Mouse (Mus musculus) right cerebral cortex, postnatal 25 days (tissue): ENCODE results near the gene Sgcb.

Experiments
- DNase-seq: peaks from one replicate; pipeline ENCODE4 v3.0.0; 2022

Gene Sgcb

DNA sequence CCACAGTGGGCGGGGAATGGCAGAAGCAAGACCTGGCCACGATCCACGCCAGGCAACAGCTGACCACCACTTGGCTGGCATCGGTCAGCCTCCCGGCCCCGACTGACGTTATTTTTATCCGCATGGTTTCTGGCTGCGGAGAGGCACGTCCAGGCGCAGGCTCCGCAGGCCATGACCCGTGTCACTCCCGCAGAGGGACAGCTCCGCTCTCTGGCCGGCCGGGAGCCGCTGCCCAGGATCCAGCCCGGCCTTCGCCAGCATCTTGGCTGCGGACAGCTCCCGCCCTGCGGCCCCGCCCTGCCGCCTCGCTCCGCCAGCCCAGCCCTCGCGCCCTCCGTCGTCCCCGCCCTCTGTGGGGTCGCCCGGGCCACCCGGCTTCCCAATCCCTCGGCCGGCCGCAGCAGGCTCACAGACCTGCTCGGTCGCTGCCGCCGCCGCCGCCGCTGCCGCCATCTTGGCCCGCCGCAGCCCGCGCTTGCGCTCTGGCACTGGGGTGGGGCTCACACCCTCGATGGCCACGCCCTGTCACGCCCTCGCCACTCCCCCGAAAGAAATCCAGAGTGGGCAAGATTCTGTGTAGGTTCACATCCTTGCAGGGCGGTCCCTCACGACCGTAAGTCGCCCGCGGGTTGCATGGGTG lies at the start of gene Sgcb:
Sgcb (minus strand) TSS at position 530 of the 640 bp plus-strand sequence.
- DNase-seq, result peak; percentile 90

DNA sequence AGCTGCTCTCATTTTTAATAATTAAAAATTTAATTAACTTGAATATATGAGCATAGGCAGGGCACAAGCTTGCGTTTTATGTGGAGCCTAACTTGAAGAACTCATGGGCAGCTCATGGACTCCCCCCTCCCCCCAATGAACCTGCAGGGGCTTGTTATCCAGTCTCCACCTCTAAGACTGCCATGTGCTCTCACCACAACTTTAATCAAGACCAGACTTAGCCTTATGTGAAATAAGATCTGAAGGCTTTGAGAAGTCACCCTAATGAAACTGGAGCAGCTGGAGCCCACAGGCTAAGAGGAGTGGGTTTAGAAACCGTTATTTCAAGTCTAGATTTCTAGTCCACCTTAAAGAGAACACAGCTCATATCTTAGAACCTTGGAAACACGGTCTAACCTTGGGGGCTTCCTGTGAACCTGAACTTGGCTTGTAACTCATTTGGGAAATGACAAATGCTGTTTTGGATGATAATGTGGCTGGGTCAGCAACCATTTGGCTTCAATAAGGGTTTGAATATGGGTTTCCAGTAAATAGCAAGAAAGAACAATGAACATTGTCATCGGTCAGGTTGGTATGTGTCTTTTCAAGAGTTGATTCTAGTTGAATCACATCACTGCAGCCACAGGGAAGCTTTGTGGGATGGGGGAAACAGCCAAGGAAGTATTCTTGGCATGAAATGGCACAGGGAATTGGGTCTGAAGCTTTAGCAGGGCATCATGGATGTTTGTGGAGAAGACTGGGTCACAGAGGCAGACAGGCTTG lies 46.8 kb upstream of the Sgcb start:
- no peak for DNase-seq

DNA sequence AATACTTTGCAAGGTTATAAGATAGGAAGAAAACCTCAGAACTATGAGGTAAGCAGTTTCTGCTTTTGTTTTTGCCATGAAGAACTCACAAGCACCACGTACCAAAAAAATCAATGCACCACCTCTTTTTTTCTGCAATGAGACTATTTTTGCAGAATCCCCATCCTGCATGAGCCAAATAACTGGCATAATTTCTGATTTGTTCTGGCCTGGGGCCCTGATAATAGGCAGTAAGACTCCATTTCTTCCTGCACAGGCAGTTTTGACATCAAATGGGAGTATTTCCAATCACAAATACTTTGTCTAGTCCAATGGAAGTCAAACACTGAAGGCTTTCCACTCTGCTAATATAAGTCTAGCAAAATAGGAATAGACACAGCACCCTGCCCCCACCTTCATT lies 46.2 kb upstream of the Sgcb start:
- DNase-seq, result no peak

DNA sequence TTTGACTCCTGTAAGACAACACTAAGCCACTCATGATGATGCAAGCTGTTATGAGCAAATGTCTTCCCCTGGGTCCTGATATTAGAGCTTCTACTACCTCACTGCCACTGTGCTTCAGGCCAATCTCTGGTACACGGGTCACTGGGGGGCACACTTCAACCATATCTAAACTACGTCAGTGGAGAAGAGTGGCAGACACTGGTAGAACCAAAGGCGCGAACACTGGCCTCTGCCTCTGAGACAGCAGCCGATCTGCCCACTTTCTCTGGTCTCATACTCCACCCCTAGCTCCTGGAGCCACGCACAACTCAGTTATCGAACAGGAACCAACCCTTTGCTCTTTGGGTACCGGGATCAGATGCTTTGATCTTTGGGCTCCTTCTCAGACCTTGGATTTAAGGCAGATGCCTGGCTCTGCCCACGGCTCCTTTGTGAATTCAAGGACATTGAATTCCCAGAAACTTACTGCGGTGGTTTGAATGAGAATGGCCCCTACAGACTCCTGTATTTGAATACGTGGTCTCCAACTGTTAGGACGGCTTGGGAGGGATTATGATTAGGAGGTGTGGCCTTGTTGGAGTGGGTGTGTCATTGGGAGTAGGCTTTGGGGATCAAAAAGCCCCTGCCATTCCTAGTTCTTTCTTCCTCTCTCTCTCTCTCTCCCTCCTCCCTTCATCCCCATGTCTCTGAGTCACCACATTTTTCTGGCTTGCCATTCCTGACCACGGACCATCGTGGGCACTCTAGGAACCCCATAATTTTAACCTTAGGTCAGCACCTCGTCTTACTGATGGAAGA lies 44.3 kb upstream of the Sgcb start:
- no peak for DNase-seq

DNA sequence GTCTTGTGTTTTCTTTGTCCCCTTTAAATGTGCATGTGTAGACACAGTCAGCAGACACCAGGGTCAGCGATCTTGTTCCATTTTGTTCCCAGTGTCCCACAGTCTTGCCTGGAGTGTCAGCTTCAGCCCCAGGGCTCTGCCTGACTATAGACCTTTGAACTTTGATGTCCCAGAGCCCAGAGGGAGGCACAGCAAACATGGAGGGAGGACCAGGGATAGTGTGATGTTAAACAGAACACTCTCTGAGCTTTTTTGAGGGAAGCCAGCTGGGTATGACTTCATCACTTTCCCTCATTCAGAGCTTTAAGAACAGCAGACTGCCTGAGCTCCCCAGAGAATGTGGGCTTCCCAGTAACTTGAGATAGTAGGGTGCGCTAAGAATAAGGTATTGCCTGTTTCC lies 42.6 kb upstream of the Sgcb start:
- no peak for DNase-seq

DNA sequence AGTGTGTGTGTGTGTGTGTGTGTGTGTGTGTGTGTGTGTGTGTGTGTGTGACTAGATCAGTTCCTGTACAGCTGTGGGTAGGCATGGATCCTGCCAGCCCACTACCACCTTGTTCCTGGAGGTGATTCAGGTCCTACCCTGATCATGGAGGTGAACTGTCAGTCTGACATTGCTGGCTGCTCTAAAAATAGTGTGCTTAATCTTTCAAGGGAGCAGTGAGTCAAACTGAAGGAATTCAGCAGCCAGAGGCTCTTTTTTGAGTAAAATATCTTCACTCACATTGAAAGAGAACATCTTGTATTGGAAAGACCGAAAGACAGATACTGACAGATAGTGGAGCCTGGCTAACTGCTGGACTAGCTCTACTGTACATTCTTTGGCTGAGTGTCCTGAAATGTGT lies 41.0 kb upstream of the Sgcb start:
- DNase-seq, result no peak

DNA sequence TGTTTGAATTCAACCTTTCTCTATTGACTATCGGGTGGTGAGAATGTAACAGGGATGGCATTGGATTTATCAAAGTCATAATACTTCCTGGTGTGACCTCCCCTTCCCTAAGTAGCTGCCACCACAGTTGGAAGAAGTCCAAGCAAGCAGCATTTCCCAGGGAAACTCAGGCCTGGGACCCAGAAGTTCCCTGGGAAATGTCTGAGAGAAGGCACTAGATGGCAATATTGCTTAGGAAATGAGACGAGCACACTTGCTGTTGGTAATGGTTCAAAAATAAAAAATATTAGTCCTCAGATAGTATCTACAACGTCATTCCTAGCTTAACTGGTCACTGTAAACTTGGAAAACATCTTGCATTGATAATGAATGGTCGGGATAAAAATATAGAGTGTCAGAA lies 38.6 kb upstream of the Sgcb start:
- DNase-seq, result no peak

DNA sequence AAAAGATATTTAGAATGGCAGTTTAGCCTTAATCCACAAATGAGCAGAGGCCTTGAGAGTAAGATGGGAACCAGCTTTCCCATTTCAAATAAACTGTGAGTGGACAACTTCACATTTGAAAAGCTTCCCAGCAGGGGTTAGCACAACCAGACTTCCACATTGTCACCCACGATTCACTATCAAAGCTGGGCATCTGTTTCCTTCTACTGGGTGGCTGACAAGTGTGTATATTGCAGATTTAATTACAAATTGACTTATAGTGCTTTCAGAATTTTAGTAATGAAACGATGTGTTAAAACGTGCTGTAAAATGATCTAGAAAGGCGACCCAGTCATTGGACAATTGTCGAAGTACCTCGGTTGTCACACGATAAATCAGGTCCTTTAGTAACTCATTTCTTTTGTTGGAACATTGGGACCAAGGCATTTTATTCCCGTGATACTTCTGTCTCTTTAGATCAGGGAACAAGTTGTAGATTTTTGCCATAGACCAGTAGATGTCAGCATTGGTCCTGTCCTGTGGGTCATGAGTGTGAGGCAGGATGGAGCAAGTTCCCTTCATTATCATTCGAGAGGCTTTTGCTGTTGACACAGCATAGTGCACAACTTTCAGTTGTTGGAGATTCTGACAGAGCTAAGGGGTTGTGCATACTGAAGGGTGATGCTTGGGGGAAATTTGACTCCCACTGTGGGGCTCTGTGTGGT lies 36.3 kb upstream of the Sgcb start:
- no peak for DNase-seq

DNA sequence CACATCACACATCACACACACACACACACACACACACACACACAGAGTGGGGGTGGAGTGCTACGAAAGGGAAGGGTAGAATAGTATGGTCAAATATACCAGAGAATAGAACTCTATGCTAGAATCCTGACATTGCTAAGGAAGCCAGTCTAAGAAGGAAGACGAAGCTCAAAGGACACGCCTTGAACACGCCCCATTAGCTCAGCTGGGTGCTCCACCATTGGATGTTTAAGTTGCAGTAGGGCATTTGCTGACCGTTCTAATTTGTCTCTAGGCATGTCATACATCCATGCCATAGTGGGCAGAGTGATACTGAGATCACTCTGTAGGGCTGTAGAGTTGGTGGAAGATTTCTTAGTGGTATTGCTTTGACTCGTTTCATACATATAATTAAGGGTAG lies 35.6 kb upstream of the Sgcb start:
- DNase-seq, result no peak

DNA sequence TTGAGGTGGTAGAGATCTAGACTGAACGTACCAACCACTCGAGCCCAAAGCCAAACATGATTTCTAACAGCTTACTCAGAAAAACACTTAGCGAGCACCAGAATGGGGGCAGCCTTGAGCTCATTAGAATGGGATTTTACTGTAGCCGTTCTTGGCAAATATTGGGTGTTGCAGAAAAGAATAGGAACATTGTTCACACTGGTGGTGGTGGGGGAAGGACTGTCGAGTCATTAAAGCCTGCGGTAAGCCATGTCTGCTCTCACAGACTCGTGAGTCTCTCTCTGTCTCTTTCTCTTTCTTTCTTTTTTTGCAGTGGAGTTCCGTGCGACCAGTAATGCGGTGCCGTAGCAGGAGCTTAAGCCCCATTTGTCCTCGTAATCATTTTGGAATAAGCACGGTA lies 29.0 kb upstream of the Sgcb start:
- DNase-seq, result no peak

DNA sequence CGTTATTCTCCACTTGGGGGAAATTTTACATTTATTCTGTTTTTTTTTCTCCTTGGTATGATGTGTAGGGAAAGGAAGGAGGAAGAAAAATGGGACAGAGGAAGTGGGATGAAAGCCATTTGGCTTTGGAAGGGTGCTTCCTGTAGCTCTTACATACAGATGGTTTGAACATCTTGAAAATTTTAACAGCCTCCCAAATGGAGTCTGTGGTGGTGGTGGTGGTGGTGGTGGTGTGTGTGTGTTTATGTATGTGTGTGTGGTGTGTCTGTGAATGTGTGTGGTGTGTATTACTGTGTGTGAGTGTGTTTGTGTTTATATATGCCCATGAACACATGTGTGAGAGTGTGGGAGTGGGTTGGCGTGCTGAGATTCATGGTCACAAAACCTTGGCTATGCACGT lies 28.0 kb upstream of the Sgcb start:
- DNase-seq, result no peak

DNA sequence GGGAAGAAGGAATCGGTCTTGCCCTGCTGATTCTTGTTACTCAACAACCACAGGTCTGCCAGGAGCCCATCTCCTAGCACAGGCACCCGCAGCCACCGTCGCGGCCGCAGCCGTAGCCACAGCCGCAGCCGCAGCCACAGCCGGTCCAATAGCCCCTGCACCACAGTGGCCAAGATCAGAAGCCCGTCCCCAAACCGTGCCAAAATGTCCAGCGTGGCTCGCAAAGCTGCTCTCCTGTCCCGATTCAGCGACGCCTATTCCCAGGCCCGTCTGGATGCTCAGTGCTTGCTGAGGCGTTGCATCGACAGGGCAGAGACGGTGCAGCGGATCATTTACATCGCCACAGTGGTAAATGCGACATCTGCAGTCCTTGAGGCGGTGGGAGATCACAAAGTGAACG lies 21.8 kb upstream of the Sgcb start:
- DNase-seq, result no peak

DNA sequence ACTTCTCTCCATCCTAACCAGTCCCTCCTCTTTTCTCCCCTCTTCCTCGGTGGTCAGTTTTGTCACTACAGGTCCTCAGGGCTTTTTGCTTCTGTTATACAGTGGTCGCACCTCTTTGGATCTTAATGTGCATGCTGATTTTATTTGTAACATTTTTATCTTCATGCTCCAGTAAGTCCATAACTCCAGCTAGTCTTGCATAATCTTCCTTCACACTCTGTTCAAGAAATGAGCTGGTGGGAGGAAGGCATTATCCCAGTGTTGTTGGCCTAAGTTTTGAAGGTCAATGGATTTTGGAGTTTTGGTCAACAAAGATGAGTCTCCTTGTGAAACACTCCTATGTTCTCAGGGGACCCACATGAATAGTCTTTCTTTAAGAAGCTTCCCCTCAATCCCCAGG lies 20.3 kb upstream of the Sgcb start:
- no peak for DNase-seq

DNA sequence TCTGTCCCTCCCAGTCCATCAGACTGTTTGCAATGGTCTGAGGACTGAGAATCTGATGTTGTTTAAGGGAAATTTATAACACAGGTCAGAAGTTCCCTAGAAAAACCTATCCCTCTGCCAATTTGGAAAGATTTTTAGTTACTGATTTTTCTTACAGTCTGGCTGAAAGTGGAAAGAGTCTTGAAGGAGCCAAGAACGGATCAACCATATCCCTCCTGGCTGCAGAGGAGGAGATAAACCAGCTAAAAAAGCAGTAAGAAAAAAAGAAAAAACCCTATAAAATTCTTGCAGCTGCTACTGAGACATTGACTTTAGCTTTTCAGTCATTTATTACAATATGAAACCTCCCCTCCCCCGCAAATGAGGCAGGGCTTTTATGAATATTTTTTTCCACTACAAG lies 19.1 kb upstream of the Sgcb start:
- no peak for DNase-seq

DNA sequence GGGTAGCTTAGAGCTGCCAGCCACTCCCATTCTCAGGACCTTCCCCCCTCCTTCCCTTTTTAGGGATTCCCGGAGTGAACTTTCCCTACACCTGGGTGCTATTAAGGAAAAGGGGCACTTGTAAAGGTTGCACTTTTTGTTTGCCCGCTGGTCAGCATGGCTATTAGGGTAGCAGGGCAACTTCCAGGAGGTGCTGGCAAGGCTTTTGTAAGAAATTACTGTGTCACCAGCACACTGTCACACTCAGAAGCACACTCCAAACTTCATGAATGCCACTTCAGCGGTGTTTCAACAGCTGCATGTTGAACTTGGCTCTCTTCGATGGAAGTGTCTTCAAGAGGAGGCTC lies 4.2 kb upstream of the Sgcb start:
- no peak for DNase-seq

DNA sequence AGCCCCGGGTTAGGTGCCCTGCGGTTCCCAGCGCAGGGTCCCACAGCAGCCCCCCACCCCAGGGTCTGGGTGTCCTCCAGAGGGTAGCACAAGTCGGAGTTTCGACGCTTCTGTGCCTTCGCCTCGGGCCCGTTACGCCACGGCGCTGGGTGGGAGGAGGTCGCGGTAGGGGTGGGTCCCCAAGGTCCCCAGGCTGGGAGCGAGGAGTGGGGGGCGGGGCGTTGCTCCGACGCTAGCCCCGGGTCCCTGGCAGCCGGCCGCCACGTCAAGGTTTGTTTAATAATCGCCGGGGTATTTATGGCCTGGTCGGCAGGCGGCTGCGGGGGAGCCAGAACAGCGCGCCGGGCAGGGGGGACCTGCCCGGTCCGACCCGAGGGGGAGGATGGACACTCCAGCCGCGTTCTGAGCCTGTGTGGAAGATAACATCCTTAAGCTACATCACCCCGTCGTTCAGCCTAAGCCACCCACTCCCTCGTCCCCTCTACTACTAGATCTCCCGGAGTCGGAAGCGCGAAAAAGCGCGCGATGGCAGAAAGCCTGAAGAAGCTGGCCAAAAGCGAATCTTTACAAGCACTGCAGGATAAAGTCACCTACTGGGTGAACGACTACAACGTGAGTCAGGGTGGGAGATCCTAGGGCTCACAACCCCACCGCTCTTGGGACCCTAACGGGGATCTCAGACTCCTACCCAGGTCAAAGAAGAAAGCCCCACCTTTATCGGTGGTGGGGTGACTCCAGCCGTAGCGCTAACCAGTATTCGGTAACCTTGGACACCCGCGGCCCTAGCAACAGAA lies 3.7 kb upstream of the Sgcb start, which contains the start of gene Spata18:
Spata18 (plus strand) TSS at position 319 of the 794 bp plus-strand sequence.
- no peak for DNase-seq

DNA sequence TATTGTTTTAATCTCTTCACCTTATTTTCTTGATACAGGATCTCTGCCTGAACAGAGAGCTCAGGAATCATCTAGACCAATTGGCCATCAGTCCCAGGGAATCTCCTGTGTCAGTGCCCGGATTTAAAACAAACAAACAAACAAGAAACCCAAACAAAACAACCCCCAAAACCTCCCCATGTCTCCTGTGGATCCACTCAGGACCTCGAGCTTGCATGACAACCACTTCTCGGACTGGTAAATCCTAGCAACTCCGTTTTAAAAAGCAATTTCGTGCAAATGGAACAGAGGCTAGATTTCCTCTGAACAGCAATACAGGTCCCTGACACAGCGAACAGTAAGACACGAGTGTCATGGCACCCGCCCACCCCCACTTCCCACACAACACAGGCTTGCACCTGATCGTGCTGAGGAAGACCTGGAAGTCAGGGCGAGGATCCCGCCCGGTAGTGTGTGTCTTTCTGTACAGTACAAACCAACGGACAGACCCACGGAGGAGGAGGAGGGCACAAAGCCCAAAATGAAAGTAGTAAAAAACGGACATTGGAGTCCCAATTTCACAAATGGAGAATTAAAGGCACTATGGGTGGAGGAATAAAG lies 2.9 kb upstream of the Sgcb start:
- DNase-seq, result no peak

DNA sequence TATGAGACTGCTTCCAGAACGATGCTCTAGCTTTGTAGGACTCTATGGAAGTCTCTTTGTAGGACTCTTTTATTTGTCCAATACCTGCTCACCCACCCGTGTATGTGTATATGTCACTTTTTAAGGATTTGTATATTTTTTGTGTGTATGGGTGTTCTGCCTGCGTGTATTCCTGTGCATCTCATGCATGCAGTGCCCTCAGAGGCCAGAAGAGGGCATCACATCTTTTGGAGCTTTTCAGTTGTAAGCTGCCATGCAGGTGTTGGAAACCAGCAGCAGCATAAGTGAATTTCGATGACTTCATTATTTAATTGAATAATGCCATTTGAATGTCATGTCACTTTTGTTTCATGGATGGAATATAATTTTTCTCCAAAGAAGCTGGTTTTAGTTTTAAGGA lies 5.5 kb downstream of the Sgcb start:
- no peak for DNase-seq

DNA sequence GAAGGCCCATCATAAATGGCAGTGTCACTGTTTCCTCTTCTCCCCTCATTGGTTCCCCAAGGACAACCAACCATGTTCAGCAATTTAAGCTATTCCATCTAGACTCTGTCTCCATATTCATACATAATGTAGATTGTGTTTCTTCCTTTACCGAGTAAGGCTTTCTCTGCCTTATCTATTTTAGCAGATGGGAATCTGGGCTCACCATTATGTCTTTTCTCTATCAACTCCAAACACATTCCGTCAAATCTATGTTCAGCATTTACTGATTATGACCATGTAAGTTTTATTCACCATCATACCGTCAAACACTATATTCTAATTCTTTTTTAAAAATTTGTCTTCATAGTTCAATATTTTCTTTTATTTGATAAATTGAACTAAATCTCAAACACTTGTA lies 6.5 kb downstream of the Sgcb start:
- no peak for DNase-seq

DNA sequence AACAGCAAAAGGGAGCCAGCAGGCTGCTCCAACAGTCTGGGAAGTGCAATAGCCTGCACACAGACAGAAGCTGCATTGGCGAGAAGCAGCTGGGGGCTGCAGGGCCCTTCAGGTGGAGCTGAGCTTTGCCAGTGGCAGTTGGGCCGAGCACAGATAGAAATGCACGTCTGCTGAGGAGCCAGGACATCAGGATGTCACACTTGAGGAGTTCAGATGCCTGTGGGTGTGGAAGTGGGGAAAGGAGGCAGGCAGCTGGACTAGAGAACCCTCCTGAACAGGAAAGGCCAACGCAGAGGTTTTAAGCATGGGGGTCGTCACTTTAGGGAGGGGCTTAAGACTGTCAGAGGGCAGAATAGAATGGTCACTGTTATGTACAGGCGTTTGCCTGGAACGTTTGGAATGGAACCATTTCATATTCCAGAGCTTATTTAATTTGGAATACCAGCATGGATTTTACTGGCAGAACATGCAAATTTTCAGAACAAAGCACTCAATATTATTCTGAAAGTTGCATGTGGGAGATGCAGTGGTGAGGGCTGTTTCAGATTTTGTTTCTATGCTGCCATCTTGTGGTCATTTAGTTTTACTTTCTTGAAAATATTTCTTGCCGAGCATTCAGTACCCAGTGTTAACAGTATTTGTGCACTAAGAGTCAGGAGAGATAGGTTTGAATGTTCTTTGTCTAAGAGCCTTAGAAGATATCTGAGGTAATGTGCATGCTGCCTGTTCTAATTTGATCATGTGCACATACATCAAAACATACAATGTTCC lies 10.1 kb downstream of the Sgcb start:
- no peak for DNase-seq

DNA sequence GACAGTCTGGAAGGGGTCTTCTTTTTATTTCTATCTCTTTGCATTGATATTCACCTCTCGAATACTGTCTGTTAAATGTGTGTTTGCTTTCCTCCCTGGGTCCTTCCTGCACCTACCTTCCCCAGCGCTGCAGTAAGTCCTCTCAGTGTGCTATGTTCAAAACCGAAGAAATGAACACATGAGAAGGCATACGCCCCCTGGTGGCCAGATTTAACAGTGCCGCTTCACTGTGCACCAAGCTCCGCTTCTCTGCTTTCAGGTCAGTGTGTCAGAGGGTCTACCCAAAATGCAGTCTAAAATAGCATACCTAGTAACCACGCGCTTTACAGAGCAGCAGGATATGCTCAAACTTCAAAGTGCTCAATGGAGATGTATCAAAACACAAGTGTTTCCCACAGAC lies 14.4 kb downstream of the Sgcb start:
- DNase-seq, result peak; percentile 61
